Mouse (Mus musculus) myocyte (in vitro differentiated cells): ENCODE measurements around the gene Enpp3.

Source experiments
- E2F4 ChIP-seq: IDR thresholded peaks from one replicate; pipeline ENCODE4 v1.6.1; 2011; ENCODE audit warnings: mild to moderate bottlenecking, control low read depth, moderate library complexity; ENCODE audit not compliant: insufficient read depth
- MYOG ChIP-seq, 3 experiments: IDR thresholded peaks; one replicate each; pipeline ENCODE4 v1.6.1; 2011; ENCODE audit warnings: control low read depth in 2 of 3, low read depth in 2 of 3, mild to moderate bottlenecking in 2 of 3; ENCODE audit not compliant: insufficient read length in 2 of 3, control insufficient read depth in 1 of 3, insufficient read depth in 1 of 3
- POLR2A ChIP-seq: IDR thresholded peaks from one replicate; pipeline ENCODE4 v1.6.1; 2011; ENCODE audit warnings: low read depth, mild to moderate bottlenecking, control low read depth, moderate library complexity; ENCODE audit not compliant: insufficient read length
- USF1 ChIP-seq: IDR thresholded peaks from one replicate; pipeline ENCODE4 v1.6.1; 2011; ENCODE audit warnings: low read depth, mild to moderate bottlenecking, control low read depth, moderate library complexity

DNA sequence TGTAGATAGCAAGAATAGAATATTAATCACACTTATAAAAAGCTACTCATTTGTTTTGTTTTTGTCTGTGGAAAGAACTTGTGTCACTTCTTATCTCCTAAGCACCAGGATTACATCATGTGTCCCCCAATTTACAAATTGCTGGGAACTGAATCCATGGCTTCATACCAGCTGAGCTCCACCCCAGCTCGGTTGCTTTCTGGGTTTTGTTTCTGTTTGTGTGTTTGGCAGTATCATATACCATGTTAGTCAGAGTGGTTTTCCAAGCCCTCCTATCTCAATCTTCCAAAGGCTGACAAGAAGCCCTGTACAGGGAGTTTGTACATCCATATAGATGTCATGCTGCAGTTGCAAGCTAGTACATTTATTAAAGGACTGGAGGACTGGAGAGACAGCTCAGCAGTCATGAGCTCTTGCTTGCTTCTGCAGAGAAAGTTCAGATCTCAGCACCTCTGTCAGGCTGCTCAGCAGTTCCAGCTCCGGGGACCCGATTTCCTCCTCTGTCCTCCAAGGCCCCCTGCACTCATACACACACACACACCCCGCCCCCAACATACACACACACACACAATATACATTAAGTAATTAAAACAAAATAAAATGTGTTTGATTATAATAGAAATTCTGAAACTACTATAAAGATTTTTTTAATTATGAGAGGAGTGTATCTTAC is 6.1 kb downstream of the Enpp3 start:
- TF ChIP-seq MYOG (IDR thresholded peaks at IDR 0.05; ENCODE audit: control insufficient read depth in 1 of 3, insufficient read depth in 1 of 3, insufficient read length in 2 of 3, low read depth in 2 of 3) (no peak), POLR2A (no peak), USF1 (no peak), E2F4 (no peak)
